Mouse (Mus musculus) splenic B cell, adult 2 months (primary cell): ENCODE results near the gene Olfr729.

ENCODE experiments used
- DNase-seq: peaks from one replicate; pipeline ENCODE4 v3.0.0-alpha.2; 2011; ENCODE audit warnings: low read depth, low spot score
- H3K27me3 ChIP-seq: 2 replicates; pipeline ENCODE4 v1.6.1; 2012; ENCODE audit warnings: mild to moderate bottlenecking, low read length, moderate library complexity, mixed read lengths; ENCODE audit not compliant: control insufficient read depth, poor library complexity, insufficient read depth, severe bottlenecking
- H3K36me3 ChIP-seq: 2 replicates; pipeline ENCODE4 v1.6.1; 2012; ENCODE audit warnings: mild to moderate bottlenecking, low read length, moderate library complexity, mixed read lengths; ENCODE audit not compliant: control insufficient read depth, poor library complexity, insufficient read depth, severe bottlenecking

Gene Olfr729

GRCm38 (mm10) chr14:50152810-50153209 lies at the start of gene Olfr729:
Gene Olfr729, minus strand, starts transcription at chr14:50152910.
- DNase-seq: no peak
- Histone ChIP-seq H3K36me3 (no peaks in the 10 kb centered on the region), H3K27me3 (no peaks in the 10 kb centered on the region)

- Histone ChIP-seq H3K36me3 (no peaks in the 10 kb centered on the region), H3K27me3 (no peaks in the 10 kb centered on the region)
- DNase-seq: no peak
These were observed 35.4 kb upstream of the Olfr729 start, which contains the start of gene Olfr730 for GRCm38 (mm10) chr14:50188098-50188497. Gene Olfr730, minus strand, starts transcription at chr14:50188198.

GRCm38 (mm10) chr14:50142580-50142979 lies 10.1 kb downstream of the Olfr729 start, which contains the start of gene Olfr728:
Gene Olfr728, minus strand, starts transcription at chr14:50142680.
- no peak for DNase-seq
- no peaks in the 10 kb centered on the region for H3K36me3 ChIP-seq
- no peaks in the 10 kb centered on the region for H3K27me3 ChIP-seq

DNA sequence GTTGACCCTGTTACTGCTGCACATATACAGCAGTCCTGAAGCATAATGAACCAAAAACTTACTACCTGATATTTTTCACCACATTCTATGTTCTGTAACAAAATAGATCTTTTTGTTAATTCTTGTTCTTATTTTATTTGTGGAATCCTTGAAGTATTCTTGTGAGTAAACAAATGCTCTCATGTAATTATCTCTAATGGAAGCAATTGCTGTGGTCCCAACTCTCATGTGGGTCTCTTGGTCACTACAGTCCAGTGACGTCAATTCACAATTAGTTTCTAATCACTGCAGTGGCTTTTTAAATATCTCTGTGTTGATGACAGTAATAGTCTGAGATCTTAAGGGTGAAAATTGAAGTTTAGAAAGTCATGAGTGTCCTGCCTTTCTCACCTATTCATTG lies 29.8 kb downstream of the Olfr729 start, which contains the start of gene Olfr727:
Gene Olfr727 (plus strand): TSS at position 301 of the 400 bp plus-strand sequence.
- Histone ChIP-seq H3K36me3 (no peaks in the 10 kb centered on the region), H3K27me3 (no peaks in the 10 kb centered on the region)
- DNase-seq: no peak
